Mouse (Mus musculus): ENCODE results near the gene Add3. TPM values are rescaled to one million over a fixed set of nuclear protein-coding genes. Genes with fewer than 3 reads are reported as not detected.

The Add3 gene
- total and polyA plus RNA-seq, 3 experiments = 14.0 to 52.9 TPM; not detected in 1

DNA sequence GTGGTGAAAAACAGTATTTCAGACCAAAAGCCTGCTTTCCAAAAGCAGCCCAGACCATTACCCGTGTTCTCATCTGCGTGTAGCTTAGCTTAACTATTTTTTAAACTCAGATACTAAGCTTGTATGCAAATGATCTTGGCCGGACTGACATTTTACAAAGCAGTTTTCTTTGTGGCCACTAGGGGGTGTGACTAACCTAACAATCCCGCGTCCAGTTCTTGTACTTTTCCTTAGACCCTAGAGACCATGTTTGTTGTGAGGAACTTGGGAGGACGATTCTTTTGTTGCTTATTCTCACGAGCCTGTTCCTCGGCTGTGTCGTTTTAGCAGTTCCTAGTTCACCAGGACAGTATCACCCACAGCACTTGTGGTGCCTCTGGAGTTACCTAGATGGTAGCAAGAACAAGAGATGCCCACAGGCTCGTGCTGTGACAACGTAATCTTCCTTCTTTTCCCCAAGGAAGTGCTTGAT is 107.8 kb downstream of the Add3 start:
- H3K4me1 ChIP-seq (ENCODE audit: control insufficient read depth in 1 of 2, insufficient read depth in 2 of 2, low read length in 2 of 2) = no peaks in the 10 kb centered on the region
- no peak overlapping the region for H3K4me3 ChIP-seq (ENCODE audit: control insufficient read depth in 1 of 2, insufficient read depth in 1 of 2, low read depth in 2 of 2, low read length in 2 of 2)
- no peaks in the 10 kb centered on the region for H3K9me3 ChIP-seq (replicated peaks; ENCODE audit: insufficient read depth, low read length)
- no peak overlapping the region for H3K27ac ChIP-seq (ENCODE audit: control insufficient read depth, low read depth, low read length)
- H3K79me2 ChIP-seq (ENCODE audit: control insufficient read depth, insufficient read depth, low read length, poor library complexity) = no peaks in the 10 kb centered on the region
- peak; percentile 90 for DNase-seq (ENCODE audit: low read depth, low spot score)
- peaks cover 0 to 9% of the 10 kb centered on the region in 2 experiments; a peak in 3 of 4 replicates for H3K36me3 ChIP-seq (ENCODE audit: control insufficient read depth in 1 of 2, insufficient read depth in 2 of 2, low read length in 2 of 2)
- H3K9ac ChIP-seq (ENCODE audit: control insufficient read depth, low read depth, low read length, poor library complexity, severe bottlenecking) = 0 out of 2 replicates have a peak overlapping the region, but pooled peaks have one; percentile 27
- no peaks in the 10 kb centered on the region for H3K27me3 ChIP-seq (ENCODE audit: control insufficient read depth in 1 of 2, insufficient read depth in 2 of 2, low read length in 2 of 2)
- TF ChIP-seq NRF1 (IDR thresholded peaks at IDR 0.05; ENCODE audit: insufficient read depth, low read depth, low read length, poor library complexity, severe bottlenecking) = no peak
- no peak for TF ChIP-seq GABPA (IDR thresholded peaks at IDR 0.05; ENCODE audit: low read depth, low read length)
- TF ChIP-seq SIN3A (IDR thresholded peaks at IDR 0.05; ENCODE audit: low read length) = peak; percentile 81
- peak; percentile 34; the same call in 1 of the 2 replicates for TF ChIP-seq ZNF384 (IDR thresholded peaks at IDR 0.05; ENCODE audit: low read depth, low read length)
- no peak for TF ChIP-seq POLR2AphosphoS5 (IDR thresholded peaks at IDR 0.05; ENCODE audit: borderline replicate concordance, low read depth, low read length)
- no peak; the same call in 1 of the 2 replicates for TF ChIP-seq MAX (IDR thresholded peaks at IDR 0.05; ENCODE audit: low read length)
- TF ChIP-seq GATA1 (IDR thresholded peaks at IDR 0.05; ENCODE audit: low read depth, low read length) = 0 out of 2 replicates have a peak, but pooled peaks have one; percentile 14
- 0 out of 2 replicates have a peak, but pooled peaks have one; percentile 52 for TF ChIP-seq ZMIZ1 (IDR thresholded peaks at IDR 0.05; ENCODE audit: low read depth, low read length)
- TF ChIP-seq CHD1 (IDR thresholded peaks at IDR 0.05; ENCODE audit: low read depth, low read length) = no peak
- no peak for TF ChIP-seq RCOR1 (IDR thresholded peaks at IDR 0.05; ENCODE audit: low read depth, low read length)
- TF ChIP-seq MEF2A (IDR thresholded peaks at IDR 0.05; ENCODE audit: extremely low read depth, insufficient replicate concordance, low read depth, low read length, poor library complexity, severe bottlenecking) = no peak
- peak; percentile 84; the same call in 1 of the 2 replicates for TF ChIP-seq JUND (IDR thresholded peaks at IDR 0.05; ENCODE audit: low read depth, low read length)
- TF ChIP-seq MYB (IDR thresholded peaks at IDR 0.05; ENCODE audit: low read depth, low read length) = no peak
- no peak for TF ChIP-seq TAL1 (IDR thresholded peaks at IDR 0.05; ENCODE audit: low read length)
- TF ChIP-seq ELF1 (IDR thresholded peaks at IDR 0.05; ENCODE audit: low read depth, low read length) = no peak
- TF ChIP-seq CTCF (IDR thresholded peaks at IDR 0.05 in 2 of 3, conservative IDR thresholded peaks at IDR 0.05 in 1 of 3; ENCODE audit: control insufficient read depth in 1 of 3, insufficient read depth in 1 of 3, low read depth in 2 of 3, low read length in 3 of 3, poor library complexity in 1 of 3, severe bottlenecking in 1 of 3) = peak in 2 of 3 experiments; percentile 68 to 95; a peak in 5 of 6 replicates
- TF ChIP-seq EP300 (IDR thresholded peaks at IDR 0.05; ENCODE audit: low read depth in 1 of 2, low read length in 2 of 2) = no peak
- no peak for TF ChIP-seq TBP (IDR thresholded peaks at IDR 0.05; ENCODE audit: low read depth, low read length)
- TF ChIP-seq USF1 (IDR thresholded peaks at IDR 0.05; ENCODE audit: low read depth, low read length) = no peak
- no peak for TF ChIP-seq E2F4 (IDR thresholded peaks at IDR 0.05; ENCODE audit: borderline replicate concordance, low read depth, low read length)
- TF ChIP-seq KAT2A (conservative IDR thresholded peaks at IDR 0.05; ENCODE audit: low read depth, low read length) = no peak
- TF ChIP-seq UBTF (IDR thresholded peaks at IDR 0.05; ENCODE audit: borderline replicate concordance, insufficient read depth, low read depth, low read length) = no peak
- no peak for TF ChIP-seq ZKSCAN1 (IDR thresholded peaks at IDR 0.05; ENCODE audit: low read depth, low read length)
- TF ChIP-seq ZC3H11A (IDR thresholded peaks at IDR 0.05; ENCODE audit: low read depth, low read length) = peak; percentile 96
- no peak for TF ChIP-seq HCFC1 (IDR thresholded peaks at IDR 0.05; ENCODE audit: low read depth, low read length)
- TF ChIP-seq TCF12 (IDR thresholded peaks at IDR 0.05; ENCODE audit: low read depth, low read length) = no peak
- TF ChIP-seq ETS1 (IDR thresholded peaks at IDR 0.05; ENCODE audit: low read depth, low read length) = no peak
- no peak; the same call in none of the 2 replicates for TF ChIP-seq RAD21 (IDR thresholded peaks at IDR 0.05; ENCODE audit: low read depth, low read length)
- no peak for TF ChIP-seq NELFE (IDR thresholded peaks at IDR 0.05; ENCODE audit: low read depth, low read length)
- TF ChIP-seq MXI1 (IDR thresholded peaks at IDR 0.05; ENCODE audit: low read depth, low read length) = peak; percentile 51
- TF ChIP-seq BHLHE40 (IDR thresholded peaks at IDR 0.05; ENCODE audit: borderline replicate concordance, low read depth, low read length) = no peak
- TF ChIP-seq MAFK (IDR thresholded peaks at IDR 0.05; ENCODE audit: borderline replicate concordance, low read depth, low read length) = no peak
- TF ChIP-seq POLR2AphosphoS2 (IDR thresholded peaks at IDR 0.05; ENCODE audit: low read length) = no peak
- TF ChIP-seq POLR2A (IDR thresholded peaks at IDR 0.05; ENCODE audit: control insufficient read depth in 1 of 2, insufficient read depth in 1 of 2, low read depth in 1 of 2, low read length in 2 of 2, poor library complexity in 1 of 2) = no peak
- peak; percentile 70; the same call in 1 of the 2 replicates for TF ChIP-seq MYC (IDR thresholded peaks at IDR 0.05; ENCODE audit: low read depth, low read length)
- TF ChIP-seq MAZ (IDR thresholded peaks at IDR 0.05; ENCODE audit: low read depth, low read length) = no peak
- TF ChIP-seq CHD2 (IDR thresholded peaks at IDR 0.05; ENCODE audit: low read length) = no peak
- peak; percentile 99 for TF ChIP-seq SMC3 (IDR thresholded peaks at IDR 0.05; ENCODE audit: low read depth, low read length)
